Mouse (Mus musculus): ENCODE measurements around the gene Itpkb.
A peak's percentile ranks its signal among the peaks of the same experiment; 100 is the strongest.

Gene Itpkb

DNA sequence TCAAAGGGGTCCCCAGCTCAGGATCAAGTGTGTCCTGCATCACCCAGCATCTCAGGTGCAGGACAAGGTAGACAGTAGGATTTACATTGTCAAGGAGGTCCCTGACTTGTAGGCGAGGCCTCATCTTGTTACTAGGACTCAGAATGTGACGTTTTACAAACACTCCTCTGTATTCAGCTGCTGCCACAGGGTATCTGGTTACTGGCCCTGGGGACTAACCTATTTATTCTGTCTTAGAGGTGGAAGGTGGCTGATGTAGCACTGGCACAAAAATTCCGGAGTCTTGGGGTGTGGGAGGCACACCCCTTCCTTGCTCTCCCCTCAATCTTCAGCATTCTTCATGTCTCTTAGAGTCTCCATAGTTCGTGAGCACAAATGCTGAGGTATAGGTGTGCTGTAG is 16.8 kb downstream of the Itpkb start:
- no peak for DNase-seq

DNA sequence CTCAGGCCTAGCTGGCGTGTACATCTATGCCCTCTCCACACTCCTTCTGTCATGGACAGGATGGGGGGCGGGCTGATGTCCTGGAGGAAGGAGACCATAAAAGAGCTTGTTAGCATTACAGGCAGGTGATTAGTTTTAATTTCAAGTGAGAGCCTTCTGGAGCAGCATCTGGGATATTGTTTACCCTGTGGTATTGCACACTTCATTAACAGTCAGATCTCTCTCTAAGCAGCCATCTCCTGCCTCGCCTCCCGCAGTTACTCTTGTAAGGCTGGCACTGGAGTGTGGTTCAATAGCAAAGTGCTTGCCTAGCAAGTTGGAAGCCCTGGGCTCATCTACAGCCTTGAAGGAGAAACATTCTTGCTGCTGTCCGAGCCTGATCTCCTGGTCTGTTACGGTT is 17.6 kb downstream of the Itpkb start:
- no peak for DNase-seq

DNA sequence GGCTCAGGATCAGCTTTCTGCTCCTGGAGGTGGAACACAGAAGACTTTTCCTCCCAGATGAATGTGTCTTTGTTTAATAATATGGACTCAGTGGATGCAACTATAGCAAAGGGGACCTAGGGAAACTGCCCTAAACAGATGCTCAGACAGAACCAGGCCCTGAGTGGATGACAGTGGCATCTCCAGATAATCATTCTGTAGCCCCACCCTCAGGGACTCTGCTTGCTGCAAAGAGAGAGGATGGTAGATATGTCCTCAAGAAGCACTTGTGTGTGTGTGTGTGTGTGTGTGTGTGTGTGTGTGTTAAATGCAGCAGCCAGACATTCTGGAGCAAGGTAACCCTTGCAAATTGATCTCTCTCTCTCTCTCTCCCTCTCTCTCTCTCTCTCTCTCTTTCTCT is 18.8 kb downstream of the Itpkb start:
- DNase-seq: no peak

DNA sequence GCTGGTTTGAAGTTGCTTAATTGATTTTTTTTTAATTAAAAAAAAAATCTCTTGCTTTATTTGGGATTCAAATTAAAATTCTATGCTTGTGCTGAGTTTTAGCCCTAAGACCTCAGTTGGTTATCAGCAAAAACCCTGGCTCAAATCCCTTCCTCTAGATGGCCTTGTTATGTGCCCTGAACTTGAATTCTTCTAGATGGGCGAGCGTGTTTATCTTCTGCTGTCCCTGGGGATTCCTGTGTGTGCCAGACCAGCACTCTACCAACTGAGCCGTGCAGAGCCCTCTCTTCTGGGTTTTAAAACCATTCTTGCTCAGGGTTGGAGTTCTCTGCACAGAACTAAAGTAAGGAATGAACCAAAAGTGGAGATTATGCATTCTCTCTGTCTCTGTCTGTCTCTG is 22.0 kb downstream of the Itpkb start:
- no peak for DNase-seq

DNA sequence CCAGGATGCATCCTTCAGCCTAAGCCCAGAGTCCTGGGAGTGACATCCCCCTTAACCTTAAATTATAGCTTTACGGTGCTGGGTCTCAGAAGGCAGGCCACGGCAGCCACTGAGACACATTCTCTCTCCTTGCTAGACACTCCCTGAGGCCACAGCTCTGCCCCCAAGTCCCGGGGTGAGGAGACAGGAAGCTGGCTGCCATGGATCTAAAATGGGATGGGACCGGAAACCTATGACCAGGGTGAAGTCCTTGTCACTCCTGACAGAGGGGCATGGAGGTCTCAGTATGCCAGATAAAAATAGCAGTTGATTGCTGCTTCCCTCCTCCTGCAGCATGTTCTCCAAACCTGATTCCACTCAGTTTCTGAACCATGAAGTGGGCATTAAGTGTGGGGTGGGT is 23.8 kb downstream of the Itpkb start:
- DNase-seq: no peak

DNA sequence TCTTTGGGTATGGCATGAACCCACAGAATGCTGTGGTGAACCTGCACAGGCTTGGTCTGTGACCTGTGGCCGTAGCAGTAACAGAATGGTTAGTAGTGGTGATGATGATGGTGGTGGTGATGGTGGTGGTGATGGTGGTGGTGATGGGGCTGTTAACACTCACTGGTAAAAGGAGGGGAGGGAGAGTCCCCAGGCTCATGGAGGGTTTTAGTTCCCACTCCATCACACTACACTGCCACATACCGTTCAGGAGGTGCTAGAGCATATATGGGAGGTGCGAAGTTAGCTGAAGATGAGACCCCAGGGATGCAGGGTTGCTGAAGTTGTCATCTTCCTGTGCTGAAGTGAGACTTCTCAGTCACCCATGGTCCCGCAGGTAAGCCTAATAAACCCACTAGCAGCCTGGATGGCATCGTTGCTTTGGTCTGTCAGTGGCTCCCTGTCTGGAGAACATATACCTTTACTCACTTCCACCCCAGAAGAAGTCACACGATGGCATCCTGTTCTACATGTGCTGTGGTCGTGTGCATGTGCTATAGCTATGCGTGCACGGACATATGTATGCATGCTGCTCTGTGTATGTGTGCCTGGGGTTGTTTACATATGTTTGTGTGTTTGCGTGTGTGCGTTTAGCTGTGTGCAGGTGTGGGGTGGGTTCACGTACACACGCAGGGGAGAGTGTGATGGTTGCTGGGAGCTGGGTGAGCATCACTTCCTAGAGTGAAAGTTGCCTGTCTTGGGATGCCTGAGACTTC is 24.9 kb downstream of the Itpkb start:
- DNase-seq: no peak

DNA sequence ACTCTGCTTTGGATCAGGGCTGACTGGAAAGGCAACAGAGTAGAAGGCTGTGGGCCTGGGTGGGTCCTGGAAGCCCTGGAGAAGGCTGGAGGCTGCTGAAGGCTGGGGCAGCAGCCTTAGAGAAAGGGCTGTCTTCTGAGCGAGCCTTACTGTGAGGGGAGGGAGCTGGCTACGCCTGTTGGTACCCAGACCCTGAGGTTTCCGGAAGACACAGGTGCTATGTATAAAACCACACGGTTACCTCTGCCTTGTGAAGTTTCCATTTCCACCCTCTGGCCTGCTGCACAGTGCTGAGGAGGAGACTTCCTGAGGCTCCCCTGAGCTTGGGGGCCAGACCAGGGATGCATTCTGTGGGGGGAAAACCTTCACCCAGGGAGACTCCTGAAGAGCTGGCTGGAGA is 25.9 kb downstream of the Itpkb start:
- DNase-seq: no peak

DNA sequence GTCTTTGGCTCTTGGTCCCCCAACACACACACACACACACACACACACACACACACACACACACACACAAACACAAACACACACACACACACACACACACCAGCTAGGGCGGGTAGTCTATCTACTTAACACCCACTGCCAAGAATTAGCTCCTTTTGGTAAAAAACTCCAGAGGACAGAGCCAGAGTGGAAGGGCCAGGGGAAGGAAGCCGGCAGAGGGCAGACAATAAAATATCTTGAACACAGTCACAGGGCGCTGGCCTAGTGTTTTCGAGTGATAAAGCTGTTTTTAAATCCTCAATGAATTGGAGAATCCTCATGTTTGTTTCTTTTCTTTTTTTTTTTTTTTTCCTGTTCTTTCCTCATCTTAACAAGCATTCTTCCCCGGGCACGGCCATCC is 26.6 kb downstream of the Itpkb start:
- DNase-seq: no peak

DNA sequence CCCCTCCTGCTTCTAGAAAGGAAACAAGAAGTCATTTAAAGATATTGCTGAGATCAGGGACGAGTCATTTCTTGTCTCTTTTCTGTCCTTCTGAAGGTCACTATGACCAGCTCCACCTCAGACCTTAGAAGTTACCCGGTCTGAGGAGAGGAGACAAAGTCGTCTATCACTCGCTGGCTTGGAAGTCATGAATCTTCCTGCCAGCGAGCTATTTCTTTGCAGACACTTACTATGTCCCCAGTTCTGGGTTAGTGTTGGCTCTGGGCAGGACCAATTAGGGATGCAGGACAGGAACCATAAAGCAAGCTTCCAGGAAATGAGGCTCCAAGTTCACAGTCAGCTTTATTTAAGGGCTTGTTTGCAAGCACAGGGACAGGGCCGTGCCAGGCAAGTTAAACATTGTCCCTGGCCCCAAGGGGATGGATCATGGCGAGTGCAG is 27.6 kb downstream of the Itpkb start:
- DNase-seq: no peak

DNA sequence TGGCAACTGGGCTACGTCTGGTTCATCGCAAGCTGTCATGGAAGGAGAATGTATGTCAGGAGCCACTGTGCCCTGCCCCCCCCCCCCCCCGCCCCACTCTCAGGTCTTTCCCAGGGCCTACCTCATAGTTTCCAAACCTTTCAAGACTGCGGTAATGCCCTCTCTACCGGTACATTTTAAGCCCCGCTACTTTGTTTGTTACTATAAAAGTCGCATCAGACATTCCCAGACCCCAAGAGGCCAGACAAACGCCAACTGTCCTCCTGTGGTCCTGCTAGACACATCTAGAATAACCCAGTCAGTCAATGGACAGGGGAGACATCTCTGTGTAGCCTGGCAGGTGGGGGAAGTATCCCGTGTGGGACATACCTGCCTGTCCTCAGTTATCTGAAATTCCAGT is 28.2 kb downstream of the Itpkb start:
- no peak for DNase-seq

DNA sequence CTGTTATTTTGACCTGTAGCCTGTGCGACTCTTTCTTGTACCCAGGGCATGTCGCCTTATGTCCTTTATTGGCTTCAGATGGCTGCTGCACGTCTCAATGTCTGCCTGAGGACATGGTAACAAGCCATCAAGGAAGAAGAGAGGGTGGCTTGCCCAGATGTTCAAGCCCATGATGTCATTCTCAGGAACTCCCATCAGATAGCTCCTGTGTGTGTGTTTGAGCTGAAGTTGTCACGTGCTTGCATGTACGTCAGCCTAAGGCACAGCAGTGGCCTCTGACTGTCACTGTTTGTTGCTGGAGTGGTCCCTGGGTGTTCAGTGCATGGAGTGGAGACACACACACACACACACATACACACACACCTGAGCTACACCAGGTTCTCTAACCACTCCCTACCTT is 29.0 kb downstream of the Itpkb start:
- DNase-seq: no peak

DNA sequence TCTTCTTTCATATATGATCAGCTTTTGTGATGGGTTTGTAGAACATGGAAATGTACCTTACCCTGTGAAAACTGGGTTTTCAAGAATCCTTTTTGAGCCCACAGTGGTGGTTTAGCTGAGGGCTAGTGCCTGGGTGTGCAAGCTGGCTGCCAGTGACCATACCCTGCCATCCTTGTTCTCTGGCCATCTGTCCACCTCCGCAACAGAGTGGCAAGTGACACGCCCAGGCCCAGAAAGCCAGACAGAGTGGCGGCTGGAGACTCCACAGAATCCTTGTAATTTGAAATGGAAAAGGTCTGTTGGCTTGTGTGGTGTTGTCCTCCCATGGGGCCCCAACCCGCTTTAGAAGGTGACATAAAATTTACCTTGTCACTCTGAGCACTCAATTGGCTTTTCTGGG is 31.9 kb downstream of the Itpkb start:
- DNase-seq: no peak

DNA sequence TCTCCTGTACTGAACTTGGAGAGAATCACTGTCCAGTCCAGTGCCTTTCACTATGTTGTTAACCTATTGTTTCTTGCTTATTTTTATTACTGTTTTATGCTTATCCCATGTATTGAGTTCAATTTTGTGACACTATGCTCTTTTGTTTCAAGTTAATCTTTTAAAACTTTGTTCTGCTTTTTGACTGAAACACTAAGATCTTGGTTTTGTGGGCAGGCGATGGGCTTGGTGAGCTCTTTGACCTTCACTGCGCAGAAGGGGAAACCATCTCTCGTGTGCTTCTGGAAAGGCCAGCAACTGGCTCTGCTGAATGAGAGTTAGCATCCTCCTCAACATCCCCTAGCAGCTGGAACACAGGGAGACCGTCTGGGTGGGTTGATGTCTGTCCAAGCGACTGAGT is 32.6 kb downstream of the Itpkb start:
- no peak for DNase-seq

DNA sequence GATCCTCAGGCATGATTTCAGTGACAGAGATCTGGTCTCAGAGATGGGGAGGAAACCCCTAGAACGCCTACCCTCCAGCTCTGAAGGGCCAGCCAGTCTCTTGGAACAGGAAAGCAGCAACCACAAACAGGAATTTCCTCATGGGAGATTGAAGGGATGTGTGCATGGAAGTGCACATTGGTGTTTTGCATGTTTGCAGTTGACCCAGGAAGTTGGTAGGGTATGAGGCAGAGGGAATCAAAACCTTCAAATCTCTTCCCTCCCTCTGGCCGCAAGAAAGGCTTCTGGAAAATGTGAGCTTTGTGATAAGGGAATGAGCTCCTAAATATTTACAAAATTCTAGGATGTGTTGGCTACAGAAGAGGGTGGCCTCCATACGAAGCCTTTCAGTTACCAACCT is 33.0 kb downstream of the Itpkb start:
- no peak for DNase-seq

DNA sequence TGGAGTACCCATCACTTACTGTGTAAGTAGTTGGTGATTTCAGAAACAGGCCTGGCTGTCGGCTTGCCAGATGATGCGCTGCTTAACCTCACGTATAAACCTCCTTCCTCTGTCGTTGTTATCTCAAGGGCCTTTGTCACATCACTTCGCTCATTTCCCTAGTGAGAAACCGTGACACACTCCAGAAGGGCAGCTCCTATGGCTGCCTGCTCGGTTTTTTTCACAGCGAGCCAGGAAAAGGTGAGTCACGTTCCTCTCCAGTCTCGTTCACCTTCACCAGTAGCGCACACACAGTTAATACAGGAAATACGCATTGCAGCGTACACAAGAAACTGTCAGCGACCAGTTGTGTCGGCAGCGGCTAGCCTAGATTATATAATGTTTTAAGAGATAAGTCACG is 33.7 kb downstream of the Itpkb start:
- DNase-seq: no peak

DNA sequence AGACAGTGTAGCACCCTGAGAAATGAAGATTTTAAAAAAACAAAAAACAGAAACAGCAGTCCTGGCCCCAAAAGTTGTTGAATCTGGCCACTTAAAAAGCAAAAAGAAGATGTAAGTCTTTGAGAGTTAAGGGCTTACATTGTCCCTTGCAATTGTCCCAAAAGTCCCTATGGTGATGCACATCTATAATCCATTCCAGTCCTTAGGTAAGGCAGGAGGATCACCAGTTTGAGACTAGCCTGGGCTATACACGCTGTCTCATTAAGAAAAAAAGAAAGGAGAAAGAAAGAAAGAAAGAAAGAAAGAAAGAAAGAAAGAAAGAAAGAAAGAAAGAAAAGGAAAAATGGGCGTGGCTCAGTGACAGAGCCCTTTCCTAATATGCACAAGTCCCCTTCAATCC is 34.4 kb downstream of the Itpkb start:
- DNase-seq: no peak

DNA sequence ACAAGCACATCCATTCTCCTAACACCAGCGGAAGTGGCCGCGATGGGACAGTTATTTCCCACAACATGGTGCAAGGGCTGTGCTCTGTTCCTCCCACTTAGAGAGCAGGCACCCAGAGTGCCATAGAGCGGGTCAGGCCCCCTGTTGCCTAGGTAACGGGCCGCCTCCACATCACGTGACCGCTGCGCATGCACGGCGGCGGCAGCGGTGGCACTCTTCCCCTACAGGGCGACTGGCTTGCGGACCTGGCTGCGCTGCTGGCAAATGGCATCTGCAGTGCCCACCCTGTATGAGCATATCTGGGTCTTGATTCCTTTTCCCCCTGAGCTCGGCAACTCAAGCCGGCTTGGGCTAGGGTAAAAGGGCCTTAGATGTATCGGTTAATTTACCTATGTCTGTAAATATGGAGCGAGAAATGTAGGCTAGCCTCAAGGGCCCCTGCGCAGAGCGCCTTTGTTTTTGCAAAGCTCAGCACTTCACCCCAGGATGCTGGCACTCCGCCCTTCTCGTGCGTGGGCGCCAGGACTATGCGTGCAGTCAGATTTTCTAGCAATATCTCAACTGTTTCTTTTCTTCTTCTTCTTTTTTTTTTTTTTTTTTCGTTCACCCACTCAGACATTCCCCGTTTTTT is 35.0 kb downstream of the Itpkb start:
- DNase-seq: peak; percentile 96

DNA sequence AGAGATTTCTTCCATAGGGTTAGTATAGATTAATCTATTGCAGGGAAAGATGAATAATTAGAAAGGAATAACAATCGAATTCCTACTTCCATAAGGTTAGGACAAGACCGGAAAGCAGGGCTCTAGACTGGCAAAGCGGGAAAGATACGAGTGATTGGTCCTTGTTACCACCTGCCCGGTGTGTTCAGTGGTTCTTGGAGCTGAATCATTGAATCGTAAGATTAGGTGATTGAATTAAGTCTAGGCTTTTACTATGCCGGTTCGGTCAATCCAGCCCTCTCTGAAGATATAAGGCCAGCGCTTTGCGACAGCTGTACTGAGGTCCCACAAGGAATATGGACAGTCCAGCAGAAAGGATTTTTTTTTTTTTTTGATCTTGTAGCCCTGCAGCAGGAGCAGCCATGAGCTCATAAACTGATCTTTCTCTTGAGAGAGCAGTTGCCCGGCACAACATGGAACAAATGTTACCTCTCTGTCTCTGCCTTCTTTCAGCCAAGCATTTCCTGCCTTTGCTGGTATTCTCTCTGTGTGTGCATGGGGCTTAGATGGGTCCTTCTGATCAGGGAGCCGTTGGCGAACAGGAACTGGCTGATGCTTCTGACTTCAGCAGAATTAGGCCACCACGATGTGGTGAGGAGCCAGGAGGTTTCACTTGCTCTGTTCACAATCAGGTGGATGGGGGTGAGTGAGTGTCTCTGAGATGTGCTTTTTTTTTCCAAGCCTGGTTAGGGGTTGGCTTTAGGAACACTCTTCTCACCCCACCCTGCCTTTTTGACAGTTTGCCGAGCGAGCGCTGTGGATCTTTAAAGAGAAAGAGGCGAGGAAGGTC is 35.9 kb downstream of the Itpkb start:
- no peak for DNase-seq

DNA sequence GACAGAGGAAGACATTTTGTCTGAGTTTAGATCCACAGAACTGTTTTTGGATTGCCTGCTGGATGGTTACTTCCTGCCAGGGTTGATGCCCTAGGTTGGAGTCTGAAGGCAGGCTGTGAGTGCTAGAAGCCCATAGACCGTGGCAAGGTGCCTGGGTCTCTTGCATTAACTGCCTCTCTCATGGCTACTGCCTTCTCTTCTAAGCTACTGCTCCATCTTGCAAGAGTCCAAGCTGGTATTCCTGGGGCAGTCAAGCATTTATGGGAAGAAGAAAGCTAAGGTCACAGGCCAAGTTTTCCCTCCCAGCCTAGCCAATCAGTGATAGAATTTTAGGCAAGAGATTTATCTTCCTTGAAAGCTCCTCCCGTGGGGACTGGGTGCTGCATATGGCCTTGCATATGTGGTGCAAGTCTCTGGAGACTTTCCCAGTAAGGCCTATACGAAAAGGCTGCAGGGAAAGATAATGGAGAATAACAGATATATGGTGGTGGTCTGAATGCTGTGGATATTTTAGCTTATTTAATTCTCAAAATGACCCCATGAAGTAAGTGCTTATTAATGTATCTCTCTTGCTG is 36.8 kb downstream of the Itpkb start:
- no peak for DNase-seq

DNA sequence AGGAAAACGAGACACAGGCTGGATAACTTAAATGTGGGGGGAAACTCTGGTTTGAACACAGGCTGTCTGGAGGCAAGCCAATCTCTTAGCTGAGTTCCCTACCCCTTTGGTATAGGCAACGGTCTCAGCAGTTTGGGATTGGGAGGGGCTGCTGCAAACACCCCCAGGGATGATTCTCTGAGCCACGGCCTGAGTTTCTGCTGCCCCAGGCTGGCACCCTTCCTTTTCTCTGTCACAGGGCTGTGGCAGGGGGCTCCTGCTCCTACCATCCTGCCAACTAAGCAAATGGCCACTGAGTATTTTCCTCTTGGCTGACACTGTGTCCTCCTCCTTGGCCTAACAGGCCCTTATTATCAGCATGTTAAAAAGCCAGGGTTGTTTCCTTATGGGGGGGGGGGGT is 37.3 kb downstream of the Itpkb start:
- DNase-seq: no peak

DNA sequence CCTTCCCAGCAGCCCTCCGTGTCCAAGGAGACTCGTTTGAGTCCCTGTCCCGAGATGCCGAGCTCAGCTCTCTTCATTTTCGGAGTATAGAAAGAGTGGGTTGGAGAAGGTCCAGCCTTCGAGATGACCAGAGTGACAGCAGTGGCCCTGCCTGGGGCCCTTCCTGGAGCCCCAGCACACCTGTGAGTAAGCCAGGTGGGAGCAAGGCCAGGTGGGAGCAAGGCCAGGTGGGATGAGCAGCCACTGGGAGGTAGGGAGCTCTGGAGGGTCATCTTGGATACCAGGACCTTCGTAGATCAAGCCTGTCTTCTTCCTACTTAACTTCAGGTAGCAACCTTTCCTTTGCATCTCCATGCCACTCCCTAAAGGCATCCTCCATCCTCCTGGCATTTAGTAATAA is 37.8 kb downstream of the Itpkb start:
- DNase-seq: no peak

DNA sequence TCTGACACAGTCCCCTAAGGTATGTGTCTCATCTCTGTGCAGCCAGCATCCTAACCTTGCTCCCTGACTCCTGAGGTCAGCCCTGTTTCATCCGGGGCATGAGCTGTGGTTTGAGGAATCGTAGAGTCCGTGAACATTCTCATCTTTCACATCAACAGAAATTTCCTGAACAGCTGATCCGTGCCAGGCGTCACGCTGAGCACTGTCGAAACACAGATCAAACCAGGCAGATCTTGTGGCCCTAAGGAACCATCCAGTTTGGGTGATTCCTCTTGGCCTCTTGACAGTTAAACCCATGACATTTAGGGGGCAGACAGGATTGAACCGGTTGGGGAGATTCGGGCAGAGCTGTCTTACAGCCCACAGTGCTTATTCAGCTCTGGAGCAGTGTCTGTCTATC is 38.4 kb downstream of the Itpkb start:
- no peak for DNase-seq

DNA sequence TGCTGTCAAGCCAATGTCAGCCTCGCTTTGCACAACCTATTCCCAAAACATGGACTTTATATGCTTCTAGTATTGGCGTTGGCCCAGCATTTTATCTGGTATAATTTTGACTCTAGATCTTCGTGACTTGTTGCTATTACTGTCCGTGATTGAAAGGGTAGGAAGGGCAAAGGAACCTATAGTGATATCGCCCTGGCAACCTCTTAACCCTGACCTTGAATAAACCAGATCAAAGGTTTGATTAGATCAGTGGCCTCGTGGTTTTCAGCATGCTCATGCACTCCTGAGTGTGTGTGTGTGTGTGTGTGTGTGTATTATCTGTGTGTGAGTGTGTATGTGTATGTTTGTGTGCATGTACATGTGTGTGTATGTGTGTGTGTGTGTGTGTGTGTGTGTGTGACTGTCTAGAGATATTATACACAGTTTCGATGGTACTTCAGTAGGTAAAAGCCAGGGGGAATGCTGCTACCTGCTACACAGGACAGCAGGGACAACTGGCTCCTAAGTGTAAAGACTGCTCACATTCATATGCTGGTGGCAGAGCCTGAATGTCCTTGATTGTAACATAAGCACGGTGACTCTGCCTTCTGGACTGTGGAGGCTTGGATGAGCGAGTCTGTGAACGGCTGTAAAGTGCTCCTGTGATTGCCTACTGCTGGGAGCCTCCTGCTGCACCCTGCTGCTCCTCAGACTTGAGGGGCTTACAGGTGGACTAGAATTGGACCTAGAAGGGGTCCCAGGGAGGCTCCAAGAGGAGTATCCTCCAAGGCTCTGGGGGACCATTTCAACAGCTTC is 40.8 kb downstream of the Itpkb start:
- no peak for DNase-seq
